Mouse (Mus musculus) spleen, adult 2 months (tissue): ENCODE data around the gene Plcb1. TPM values are rescaled to one million over a fixed set of nuclear protein-coding genes. Genes with fewer than 3 reads are reported as not detected.

Experiments used
- DNase-seq, 2 experiments: peaks; one replicate each; pipeline versions ENCODE4 v3.0.0 to v3.0.0-alpha.2; 2012 to 2021; ENCODE audit warnings: low spot score in 2 of 2, low read depth in 1 of 2
- H3K27ac ChIP-seq: fragments of 200-500 bp; 2 replicates; pipeline ENCODE4 v1.5.1; 2012; ENCODE audit warnings: low read length, inconsistent platforms; ENCODE audit not compliant: insufficient read depth
- H3K27me3 ChIP-seq: fragments of 200-500 bp; 2 replicates; pipeline ENCODE4 v1.6.1; 2012; ENCODE audit warnings: mild to moderate bottlenecking, moderate library complexity, low read length, inconsistent platforms; ENCODE audit not compliant: control insufficient read depth, insufficient read depth
- H3K36me3 ChIP-seq: fragments of 200-500 bp; 2 replicates; pipeline ENCODE4 v1.6.1; 2012; ENCODE audit warnings: mild to moderate bottlenecking, low read length, inconsistent platforms; ENCODE audit not compliant: control insufficient read depth, insufficient read depth
- H3K4me1 ChIP-seq: fragments of 200-500 bp; 2 replicates; pipeline ENCODE4 v1.6.1; 2011; ENCODE audit warnings: inconsistent platforms; ENCODE audit not compliant: control insufficient read depth, insufficient read depth, insufficient read length
- H3K4me3 ChIP-seq: fragments of 200-500 bp; 2 replicates; pipeline ENCODE4 v1.5.1; 2011; ENCODE audit warnings: mild to moderate bottlenecking, inconsistent platforms; ENCODE audit not compliant: insufficient read depth, insufficient read length; ENCODE audit errors: extremely low read depth
- CTCF ChIP-seq: fragments of 200-500 bp; IDR thresholded peaks from 2 replicates; pipeline ENCODE4 v1.5.1; 2011; ENCODE audit warnings: mild to moderate bottlenecking, inconsistent platforms; ENCODE audit not compliant: insufficient read depth, insufficient read length, insufficient replicate concordance; ENCODE audit errors: extremely low read depth
- POLR2A ChIP-seq: fragments of 200-500 bp; IDR thresholded peaks from 2 replicates; pipeline ENCODE4 v1.6.1; 2011; ENCODE audit warnings: low read depth, low read length, inconsistent platforms
- whole genome bisulfite sequencing: fragments of 180-500 bp; shearing (Covaris S2); methylation state at CpG from one replicate; pipeline ENCODE4 v1.1.7; 2018; 5-methylcytosine and 5-hydroxymethylcytosine counted together
- polyA plus RNA-seq: library from polyadenylated mRNA; depleted of rRNA; stranded (reverse); fragments of >200 nt; gene quantifications from 2 replicates; pipeline ENCODE4 v1.2.3, GENCODE M21; 2012

The Plcb1 gene
- polyA plus RNA-seq, 1 experiment: 0.22 TPM

DNA sequence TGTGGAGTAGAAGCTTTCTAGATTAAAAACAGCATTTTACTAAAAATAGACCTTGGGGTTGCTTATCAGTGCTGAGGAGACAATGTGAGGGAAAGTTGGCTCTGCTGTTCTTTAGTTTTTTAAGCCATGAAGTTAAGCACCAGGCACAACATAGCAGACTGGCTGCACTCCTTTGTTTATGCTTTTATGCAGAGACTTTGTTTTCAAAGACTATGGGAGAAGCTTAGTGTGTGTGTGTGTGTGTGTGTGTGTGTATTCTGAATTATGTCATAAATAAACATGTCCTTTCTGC is 86.6 kb downstream of the Plcb1 start:
- Histone ChIP-seq H3K4me1 (no peaks in the 10 kb centered on the region), H3K4me3 (no peak overlapping the region), H3K27me3 (no peaks in the 10 kb centered on the region), H3K27ac (no peak overlapping the region), H3K36me3 (no peaks in the 10 kb centered on the region)
- TF ChIP-seq POLR2A (no peak), CTCF (no peak)
- no peak for DNase-seq

GRCm38 (mm10) chr2:134877148-134877547 is 91.3 kb downstream of the Plcb1 start:
- H3K27ac ChIP-seq: no peak overlapping the region
- no peaks in the 10 kb centered on the region for H3K36me3 ChIP-seq
- no peaks in the 10 kb centered on the region for H3K27me3 ChIP-seq
- no peak overlapping the region for H3K4me3 ChIP-seq
- no peak for TF ChIP-seq POLR2A
- TF ChIP-seq CTCF: no peak
- no peak for DNase-seq
- no peaks in the 10 kb centered on the region for H3K4me1 ChIP-seq
- WGBS: 82% methylated on average over 4 of the region's 4 CpGs

GRCm38 (mm10) chr2:134891207-134891606 is 105.3 kb downstream of the Plcb1 start:
- H3K4me3 ChIP-seq: no peak overlapping the region
- H3K4me1 ChIP-seq: no peaks in the 10 kb centered on the region
- 76% methylated on average over 2 of the region's 2 CpGs for WGBS
- no peak for DNase-seq
- H3K27me3 ChIP-seq: no peaks in the 10 kb centered on the region
- TF ChIP-seq CTCF (no peak), POLR2A (no peak)
- no peak overlapping the region for H3K27ac ChIP-seq
- H3K36me3 ChIP-seq: no peaks in the 10 kb centered on the region

DNA sequence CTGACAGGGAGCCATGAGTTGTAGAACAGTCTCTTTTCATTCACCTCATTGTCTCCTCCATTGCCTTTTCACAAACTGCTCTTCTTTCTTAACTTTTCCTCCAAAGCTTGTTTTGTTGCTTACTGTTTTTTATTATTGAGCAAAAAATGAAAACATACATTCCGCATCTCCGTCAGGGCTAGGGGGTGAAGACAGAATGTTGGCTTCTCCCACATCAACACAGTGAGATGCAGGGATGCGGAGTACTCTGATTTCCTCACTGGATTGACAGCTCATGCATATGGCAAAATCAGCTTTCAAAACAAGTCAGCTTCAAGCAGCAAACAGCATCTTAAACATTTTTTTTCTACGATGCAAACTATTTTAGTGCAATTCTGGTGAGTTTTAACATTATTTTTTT is 108.9 kb downstream of the Plcb1 start:
- no peak overlapping the region for H3K4me3 ChIP-seq
- H3K4me1 ChIP-seq: no peaks in the 10 kb centered on the region
- no peak overlapping the region for H3K27ac ChIP-seq
- TF ChIP-seq CTCF (no peak), POLR2A (no peak)
- no peak for DNase-seq
- H3K27me3 ChIP-seq: no peaks in the 10 kb centered on the region
- no peaks in the 10 kb centered on the region for H3K36me3 ChIP-seq
- 93% methylated on average over 4 of the region's 4 CpGs for WGBS

DNA sequence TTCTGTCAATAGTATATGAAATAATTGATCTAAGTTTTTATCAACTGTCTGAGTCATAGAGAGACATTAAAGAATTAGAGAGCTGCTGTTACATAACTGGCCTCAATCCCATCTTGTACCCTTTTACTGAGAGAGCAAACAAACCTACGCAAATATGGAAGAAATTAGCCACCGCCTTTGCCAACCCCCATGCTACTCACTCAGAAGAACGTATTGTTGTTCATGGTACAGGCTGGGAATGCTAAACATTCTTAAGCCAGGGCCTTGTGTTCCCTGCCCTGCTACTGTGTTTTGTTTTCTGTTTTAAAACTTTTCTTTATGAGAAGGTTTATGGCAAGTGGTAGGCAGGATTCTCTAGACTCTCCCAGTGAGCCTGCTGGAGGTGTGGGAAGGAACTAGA is 110.3 kb downstream of the Plcb1 start:
- WGBS: 94% methylated on average over 3 of the region's 3 CpGs
- no peaks in the 10 kb centered on the region for H3K27me3 ChIP-seq
- no peak for DNase-seq
- H3K4me3 ChIP-seq: no peak overlapping the region
- TF ChIP-seq CTCF (no peak), POLR2A (no peak)
- H3K36me3 ChIP-seq: no peaks in the 10 kb centered on the region
- H3K27ac ChIP-seq: no peak overlapping the region
- no peaks in the 10 kb centered on the region for H3K4me1 ChIP-seq

GRCm38 (mm10) chr2:134897083-134897482 is 111.2 kb downstream of the Plcb1 start:
- H3K27ac ChIP-seq: no peak overlapping the region
- no peak for DNase-seq
- TF ChIP-seq POLR2A: no peak
- no peak for TF ChIP-seq CTCF
- H3K4me3 ChIP-seq: no peak overlapping the region
- H3K36me3 ChIP-seq: no peaks in the 10 kb centered on the region
- no peaks in the 10 kb centered on the region for H3K4me1 ChIP-seq
- 95% methylated on average over 5 of the region's 5 CpGs for WGBS
- H3K27me3 ChIP-seq: no peaks in the 10 kb centered on the region

DNA sequence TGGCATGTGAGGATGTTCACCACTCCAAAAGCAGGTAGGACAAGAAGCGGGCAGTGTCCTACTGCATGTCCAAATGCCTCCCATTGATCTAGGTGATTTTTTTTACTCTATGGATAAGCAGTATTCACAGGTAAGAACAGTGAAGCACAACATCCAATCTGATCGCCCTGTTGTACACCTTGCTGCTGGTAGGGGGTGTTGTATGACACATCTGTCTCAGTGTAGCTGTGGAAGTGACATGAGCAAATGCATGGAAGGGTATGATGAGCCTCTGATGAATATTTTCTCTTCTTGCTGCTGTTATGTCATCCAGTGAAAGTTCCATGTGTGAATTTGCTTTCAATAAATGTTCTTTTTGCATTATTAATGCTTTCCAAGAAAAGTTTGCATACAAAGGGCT is 115.7 kb downstream of the Plcb1 start:
- no peak overlapping the region for H3K4me3 ChIP-seq
- WGBS: 81% methylated on average over 2 of the region's 2 CpGs
- no peak for DNase-seq
- H3K4me1 ChIP-seq: no peaks in the 10 kb centered on the region
- H3K27ac ChIP-seq: no peak overlapping the region
- H3K36me3 ChIP-seq: no peaks in the 10 kb centered on the region
- no peaks in the 10 kb centered on the region for H3K27me3 ChIP-seq
- TF ChIP-seq POLR2A (no peak), CTCF (no peak)
